Mouse (Mus musculus) kidney, postnatal 14 days (tissue): ENCODE data around the gene 1700003E16Rik.

Source experiments
- DNase-seq: peaks from one replicate; pipeline ENCODE4 v3.0.0; 2022; ENCODE audit warnings: mixed read lengths

1700003E16Rik gene

DNA sequence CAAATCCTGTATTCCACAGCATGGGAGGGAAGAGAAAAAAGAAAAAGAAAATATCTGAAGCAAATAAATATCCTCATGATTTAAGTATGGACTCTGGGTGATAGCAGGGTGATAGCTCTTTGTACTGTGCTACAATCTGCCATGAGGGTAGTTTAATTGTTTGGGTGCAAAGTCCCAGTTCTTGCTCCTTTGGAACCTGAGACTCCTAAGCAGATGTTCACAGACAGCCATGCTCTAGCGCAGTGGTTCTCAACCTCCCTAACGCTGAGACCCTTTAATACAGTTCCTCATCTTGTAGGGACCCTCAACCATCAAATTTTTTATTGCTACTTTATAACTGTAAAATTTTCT, 51.8 kb downstream of the 1700003E16Rik start:
- DNase-seq: no peak

GRCm38 (mm10) chr6:83210495-83210894, 54.3 kb downstream of the 1700003E16Rik start:
- no peak for DNase-seq

GRCm38 (mm10) chr6:83211526-83211925, 55.3 kb downstream of the 1700003E16Rik start:
- DNase-seq: no peak
